Mouse (Mus musculus) lung, embryonic 14.5 days (tissue): ENCODE data around the gene Ell2. TPM values are rescaled to one million over a fixed set of nuclear protein-coding genes. Genes with fewer than 3 reads are reported as not detected.

ENCODE experiments used
- ATAC-seq: fragments of 200-750 bp; cut with Nextera tagmentation; 2 replicates; pipeline ENCODE4 v1.8.0; 2017; ENCODE audit warnings: mild to moderate bottlenecking, moderate TSS enrichment, moderate library complexity; ENCODE audit not compliant: insufficient read depth
- DNase-seq: peaks from one replicate; pipeline ENCODE4 v3.0.0-alpha.2; 2015
- H3K27ac ChIP-seq: fragments of 300-500 bp; sonication (generic); 2 replicates; pipeline ENCODE4 v1.5.1; 2014; ENCODE audit warnings: low read depth, mild to moderate bottlenecking, moderate library complexity
- H3K27me3 ChIP-seq: fragments of 300-500 bp; sonication (generic); 2 replicates; pipeline ENCODE4 v1.6.1; 2014; ENCODE audit warnings: low read length, control low read depth; ENCODE audit not compliant: insufficient read depth
- H3K36me3 ChIP-seq: fragments of 300-500 bp; sonication (generic); 2 replicates; pipeline ENCODE4 v1.6.1; 2014; ENCODE audit warnings: control low read depth; ENCODE audit not compliant: insufficient read depth
- H3K4me1 ChIP-seq: fragments of 300-500 bp; sonication (generic); 2 replicates; pipeline ENCODE4 v1.6.1; 2014; ENCODE audit warnings: antibody characterized with exemption, control low read depth; ENCODE audit not compliant: insufficient read depth
- H3K4me2 ChIP-seq: fragments of 300-500 bp; sonication (generic); 2 replicates; pipeline ENCODE4 v1.6.1; 2014; ENCODE audit warnings: mild to moderate bottlenecking
- H3K4me3 ChIP-seq: fragments of 300-500 bp; sonication (generic); 2 replicates; pipeline ENCODE4 v1.5.1; 2014; ENCODE audit warnings: low read depth, low read length
- H3K9ac ChIP-seq: fragments of 300-500 bp; sonication (generic); 2 replicates; pipeline ENCODE4 v1.6.1; 2014
- H3K9me3 ChIP-seq: fragments of 300-500 bp; sonication (generic); 2 replicates; pipeline ENCODE4 v1.6.1; 2016; ENCODE audit warnings: low read depth, low read length, control low read depth
- CTCF ChIP-seq: IDR thresholded peaks from 2 replicates; pipeline ENCODE4 v1.5.1; 2016; ENCODE audit warnings: antibody characterized with exemption, low read depth
- WGBS: fragments of 180-500 bp; shearing (Covaris S2); extraction: QIAGEN DNeasy Blood & Tissue Kit; methylation state at CpG from one replicate; pipeline ENCODE4 v1.1.7; 2014; 5-methylcytosine and 5-hydroxymethylcytosine counted together
- polyA plus RNA-seq: library from polyadenylated mRNA; unstranded; fragments of >200 nt; fragmentation: Nextera tagmentation; extraction: Ambion mirVana; gene quantifications from 2 replicates; pipeline ENCODE4 v1.2.1, GENCODE M21; 2014

The Ell2 gene
- polyA plus RNA-seq, 1 experiment from 2014 or later = 3.7 TPM

DNA sequence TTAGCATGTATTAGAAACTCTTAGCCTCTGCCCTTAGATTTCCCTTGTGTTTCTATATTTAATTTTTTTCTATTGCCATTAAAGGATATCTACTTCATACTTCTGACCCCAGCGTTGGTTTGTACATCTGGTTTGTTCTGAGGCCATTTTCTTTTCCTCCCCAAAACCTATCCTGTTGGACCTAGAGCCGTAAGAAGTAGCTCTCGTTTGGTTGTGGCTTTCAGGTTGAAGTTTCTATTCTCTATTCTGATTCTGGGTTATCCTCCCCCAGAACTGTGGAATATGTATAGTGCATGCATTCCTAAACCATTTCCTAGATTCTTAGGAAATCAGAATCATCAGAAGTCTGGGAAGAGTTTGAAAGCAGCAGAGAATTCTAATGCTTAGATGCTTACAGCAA, 34.6 kb downstream of the Ell2 start:
- H3K27ac ChIP-seq = no peak overlapping the region
- ATAC-seq (no peak), DNase-seq (no peak)
- 0 out of 2 replicates have a peak, but pooled peaks cover 5% of the 10 kb centered on the region for H3K4me1 ChIP-seq
- no peak overlapping the region for H3K4me3 ChIP-seq
- no peak for TF ChIP-seq CTCF
- no peaks in the 10 kb centered on the region for H3K27me3 ChIP-seq
- H3K36me3 ChIP-seq = no peaks in the 10 kb centered on the region
- H3K9ac ChIP-seq = no peak overlapping the region
- no peaks in the 10 kb centered on the region for H3K9me3 ChIP-seq
- WGBS = 86% methylated on average over 3 of the region's 3 CpGs
- H3K4me2 ChIP-seq = no peak overlapping the region

- Histone ChIP-seq H3K36me3 (no peaks in the 10 kb centered on the region), H3K9me3 (no peaks in the 10 kb centered on the region), H3K4me1 (0 out of 2 replicates have a peak, but pooled peaks cover 5% of the 10 kb centered on the region), H3K27ac (no peak overlapping the region), H3K27me3 (no peaks in the 10 kb centered on the region), H3K4me2 (no peak overlapping the region), H3K4me3 (no peak overlapping the region), H3K9ac (no peak overlapping the region)
- no peak for TF ChIP-seq CTCF
- 73% methylated on average over 12 of the region's 12 CpGs for WGBS
- ATAC-seq (no peak), DNase-seq (no peak)
These were observed 35.5 kb downstream of the Ell2 start for GRCm38 (mm10) chr13:75741736-75742729.

DNA sequence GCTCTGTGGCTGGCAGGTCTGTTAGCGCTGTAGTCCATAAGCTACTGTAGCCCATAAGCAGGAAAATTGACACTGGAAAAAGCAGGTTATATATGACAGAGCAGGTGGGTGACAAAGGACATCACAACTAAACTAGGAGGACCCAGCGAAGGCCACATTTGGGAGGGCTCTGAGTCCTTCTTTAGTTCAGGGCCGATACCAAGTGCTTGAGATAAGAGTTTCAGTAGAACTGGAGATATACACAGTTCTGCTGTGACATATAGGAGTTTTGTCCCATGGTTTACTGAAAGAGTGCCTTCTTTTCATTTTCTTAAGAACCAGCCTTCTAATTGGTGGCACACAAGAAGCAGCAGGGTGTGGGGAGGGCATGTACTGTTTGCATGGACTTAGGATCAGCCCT, 36.4 kb downstream of the Ell2 start:
- Histone ChIP-seq H3K27me3 (no peaks in the 10 kb centered on the region), H3K9me3 (no peaks in the 10 kb centered on the region), H3K4me1 (0 out of 2 replicates have a peak, but pooled peaks cover 5% of the 10 kb centered on the region), H3K36me3 (no peaks in the 10 kb centered on the region), H3K9ac (no peak overlapping the region), H3K4me3 (no peak overlapping the region), H3K27ac (no peak overlapping the region), H3K4me2 (no peak overlapping the region)
- no peak for TF ChIP-seq CTCF
- ATAC-seq = no peak
- WGBS = 86% methylated on average over 3 of the region's 3 CpGs
- DNase-seq = no peak

GRCm38 (mm10) chr13:75744065-75744464, 37.5 kb downstream of the Ell2 start:
- DNase-seq = no peak
- H3K27ac ChIP-seq = no peak overlapping the region
- H3K9me3 ChIP-seq = no peaks in the 10 kb centered on the region
- H3K9ac ChIP-seq = no peak overlapping the region
- no peak overlapping the region for H3K4me2 ChIP-seq
- H3K36me3 ChIP-seq = no peaks in the 10 kb centered on the region
- 75% methylated on average over 4 of the region's 4 CpGs for WGBS
- TF ChIP-seq CTCF = no peak
- H3K27me3 ChIP-seq = no peaks in the 10 kb centered on the region
- no peak for ATAC-seq
- H3K4me1 ChIP-seq = 0 out of 2 replicates have a peak, but pooled peaks cover 2% of the 10 kb centered on the region
- no peak overlapping the region for H3K4me3 ChIP-seq

- no peaks in the 10 kb centered on the region for H3K9me3 ChIP-seq
- ATAC-seq = no peak
- no peaks in the 10 kb centered on the region for H3K27me3 ChIP-seq
- no peaks in the 10 kb centered on the region for H3K4me1 ChIP-seq
- DNase-seq = no peak
- no peak for TF ChIP-seq CTCF
- no peak overlapping the region for H3K4me2 ChIP-seq
- no peak overlapping the region for H3K9ac ChIP-seq
- no peak overlapping the region for H3K27ac ChIP-seq
- H3K36me3 ChIP-seq = no peaks in the 10 kb centered on the region
- no peak overlapping the region for H3K4me3 ChIP-seq
These were observed 38.8 kb downstream of the Ell2 start for GRCm38 (mm10) chr13:75745328-75745727.

DNA sequence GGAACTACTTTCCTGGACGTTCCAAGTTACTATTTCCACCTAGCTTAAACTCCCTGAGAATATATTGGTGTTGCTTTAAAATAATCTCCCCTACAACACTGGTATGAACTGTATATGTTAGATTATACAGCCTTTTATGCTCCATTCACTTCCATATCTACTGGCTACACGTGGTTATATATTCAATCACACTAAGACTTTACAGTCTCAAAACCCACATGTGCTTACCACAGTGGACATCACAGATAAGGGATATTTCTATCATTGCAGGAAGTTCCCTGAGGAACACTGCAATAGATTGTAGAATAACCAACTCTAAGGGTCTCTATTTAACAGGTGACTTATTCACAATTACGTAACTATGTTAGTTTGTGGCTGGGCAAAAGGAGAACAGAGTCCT, 40.7 kb downstream of the Ell2 start:
- Histone ChIP-seq H3K27ac (no peak overlapping the region), H3K27me3 (no peaks in the 10 kb centered on the region), H3K9ac (no peak overlapping the region), H3K36me3 (no peaks in the 10 kb centered on the region), H3K9me3 (no peaks in the 10 kb centered on the region), H3K4me3 (no peak overlapping the region), H3K4me1 (no peaks in the 10 kb centered on the region), H3K4me2 (no peak overlapping the region)
- no peak for ATAC-seq
- DNase-seq = no peak
- 82% methylated on average over 3 of the region's 3 CpGs for WGBS
- no peak for TF ChIP-seq CTCF

- no peaks in the 10 kb centered on the region for H3K36me3 ChIP-seq
- no peak for ATAC-seq
- no peak overlapping the region for H3K27ac ChIP-seq
- DNase-seq = no peak
- H3K4me1 ChIP-seq = no peaks in the 10 kb centered on the region
- H3K9ac ChIP-seq = no peak overlapping the region
- H3K4me3 ChIP-seq = no peak overlapping the region
- TF ChIP-seq CTCF = no peak
- H3K4me2 ChIP-seq = no peak overlapping the region
- H3K9me3 ChIP-seq = no peaks in the 10 kb centered on the region
- whole genome bisulfite sequencing = 72% methylated on average over 7 of the region's 7 CpGs
- H3K27me3 ChIP-seq = no peaks in the 10 kb centered on the region
These were observed 42.1 kb downstream of the Ell2 start for GRCm38 (mm10) chr13:75748685-75749084.
